13 mouse cellular contexts compared by ENCODE assay signal in genomic region chr12:97978178-97978651, GRCm38 (mm10).
DNase-seq lines count a peak whose midpoint lies in the region; ATAC-seq lines count a peak whose summit lies in the region.
"Had no signal": no experiment of that assay in that cellular context is flagged by ENCODE, and none has a peak within 500 bp of the region (broad histone marks: within the 10 kb centered on the region; RNA-seq: fewer than 3 reads in every experiment).

No protein-coding gene starts in this region.

- ATAC-seq in midbrain, embryonic 12.5 days (ENCODE audit: low FRiP score, low read depth) = peak; percentile 83
- no peak for ATAC-seq in granulocyte monocyte progenitor cell, adult 5-6 weeks (replicated peaks; ENCODE audit: poor library complexity, severe bottlenecking)

- H3K4me3 ChIP-seq in forebrain, embryonic 10.5 days = no peak overlapping the region
- H3K4me3 ChIP-seq in midbrain, embryonic 12.5 days = no peak overlapping the region
- H3K4me3 ChIP-seq: erythroblast, embryonic 14.5 days; heart, embryonic 12.5 days; myocyte had no signal

- H3K4me1 ChIP-seq in forebrain, embryonic 10.5 days = peaks cover 19% of the 10 kb centered on the region
- peaks cover 17% of the 10 kb centered on the region for H3K4me1 ChIP-seq in midbrain, embryonic 12.5 days
- H3K4me1 ChIP-seq: heart, embryonic 12.5 days had no signal

- H3K9ac ChIP-seq in midbrain, embryonic 12.5 days (replicated peaks) = no peak overlapping the region
- H3K9ac ChIP-seq: heart, embryonic 12.5 days had no signal

- H3K9me3 ChIP-seq in forebrain, embryonic 10.5 days = no peaks in the 10 kb centered on the region; the same call in 1 of the 2 replicates
- H3K9me3 ChIP-seq in midbrain, embryonic 12.5 days = 0 out of 2 replicates have a peak, but pooled peaks cover 6% of the 10 kb centered on the region
- H3K9me3 ChIP-seq: heart, embryonic 12.5 days had no signal

- H3K27me3 ChIP-seq in forebrain, embryonic 10.5 days (ENCODE audit: poor library complexity, severe bottlenecking) = no peaks in the 10 kb centered on the region
- H3K27me3 ChIP-seq in midbrain, embryonic 12.5 days = peaks cover 16% of the 10 kb centered on the region; the same call in 1 of the 2 replicates
- H3K27me3 ChIP-seq: heart, embryonic 12.5 days had no signal

- H3K27ac ChIP-seq in forebrain, embryonic 10.5 days = peak overlapping the region; percentile 51; the same call in 1 of the 2 replicates
- H3K27ac ChIP-seq in midbrain, embryonic 12.5 days (replicated peaks) = no peak overlapping the region; the same call in 1 of the 2 replicates

- 54% methylated on average over 8 of the region's 8 CpGs for WGBS in forebrain, embryonic 10.5 days
- 31% methylated on average over 8 of the region's 8 CpGs for WGBS in midbrain, embryonic 12.5 days

- H3K36me3 ChIP-seq in forebrain, embryonic 10.5 days (replicated peaks) = no peaks in the 10 kb centered on the region
- H3K36me3 ChIP-seq in midbrain, embryonic 12.5 days = no peaks in the 10 kb centered on the region
- H3K36me3 ChIP-seq: heart, embryonic 12.5 days had no signal

- H3K4me2 ChIP-seq in midbrain, embryonic 12.5 days (replicated peaks) = peak overlapping the region; percentile 11; the same call in 1 of the 2 replicates
- H3K4me2 ChIP-seq: heart, embryonic 12.5 days had no signal

- peak; percentile 14 to 26 for DNase-seq in cerebellum, postnatal 36 days
- no peak for DNase-seq in cerebellum, adult 11 months
- DNase-seq in R1 (ENCODE audit: low read depth, low spot score) = peak; percentile 26
- DNase-seq in forebrain, embryonic 10.5 days (ENCODE audit: extremely low spot score, low spot score) = peak; percentile 20
- no peak for DNase-seq in MN1 (ENCODE audit: low spot score)
- no peak for DNase-seq in urinary bladder, adult 2 months (ENCODE audit: low spot score)
- DNase-seq: kidney, adult 8-10 months; lung, adult 18-20 months had no signal

Comparison
In these comparisons a context has a peak if more than half of its experiments do, and no peak if none do; other contexts are left out.
1. DNase-seq: peak in cerebellum, postnatal 36 days (2 of 2), R1 (single experiment) and forebrain, embryonic 10.5 days (single experiment); none in cerebellum, adult 11 months (single experiment), MN1 (single experiment) and urinary bladder, adult 2 months (single experiment).